In the genomic region with DNA sequence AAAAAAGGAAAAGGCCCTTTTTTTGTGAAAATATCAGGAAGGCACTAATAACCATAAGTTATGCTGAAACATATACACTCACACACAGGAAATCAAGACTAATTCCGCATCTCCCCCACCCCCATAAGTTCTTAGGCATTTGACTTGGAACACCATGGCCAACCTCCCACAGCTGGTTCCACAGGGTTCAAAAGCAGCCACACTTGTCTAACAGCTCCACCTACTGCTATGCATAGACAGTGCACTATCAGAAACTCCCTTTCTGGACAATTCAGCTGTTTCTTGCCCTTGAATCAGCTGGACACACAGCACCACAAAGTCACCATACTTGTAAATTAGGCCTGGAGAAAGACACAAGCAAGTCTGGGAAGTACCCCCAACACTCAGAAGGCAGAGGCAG, we compare ENCODE assay signal across 11 mouse cellular contexts. TPM values are rescaled to one million over a fixed set of nuclear protein-coding genes. Genes with fewer than 3 reads are reported as not detected.
DNase-seq lines count a peak whose midpoint lies in the region; ATAC-seq and TF ChIP-seq lines count a peak whose summit lies in the region.
"Had no signal": no experiment of that assay in that cellular context is flagged by ENCODE, and none has a peak within 500 bp of the region (broad histone marks: within the 10 kb centered on the region; RNA-seq: fewer than 3 reads in every experiment).

No protein-coding gene starts in this region.

- H3K4me2 ChIP-seq in kidney, embryonic 16.5 days (replicated peaks; ENCODE audit: low read depth, low read length), result no peak overlapping the region
- no peak overlapping the region for H3K4me2 ChIP-seq in limb, embryonic 14.5 days (replicated peaks; ENCODE audit: low read depth, low read length, severe bottlenecking)
- no peak overlapping the region for H3K4me2 ChIP-seq in forebrain, embryonic 14.5 days (ENCODE audit: low read length)
- H3K4me2 ChIP-seq: forebrain, embryonic 13.5 days; liver, embryonic 13.5 days had no signal

- no peak for DNase-seq in kidney, adult 9 months
- peak; percentile 8 for DNase-seq in c-Kit-positive CD71-positive TER-119-negative erythroid progenitor cells, embryonic 14.5 days (ENCODE audit: low read depth)
- peak; percentile 43 for DNase-seq in limb, embryonic 14.5 days (ENCODE audit: low spot score)
- no peak for DNase-seq in adrenal gland, adult (ENCODE audit: inconsistent age in 2 of 2, low spot score in 1 of 2)
- no peak for DNase-seq in forebrain, embryonic 14.5 days (ENCODE audit: low spot score)
- DNase-seq in right cerebral cortex, adult 18-20 months, result no peak
- DNase-seq: heart, postnatal 36 days; liver, embryonic 13.5 days had no signal

- peak; percentile 40 for TF ChIP-seq CTCF in E14TG2a.4 (conservative IDR thresholded peaks at IDR 0.05; ENCODE audit: low read length)

- H3K4me3 ChIP-seq in kidney, embryonic 16.5 days (ENCODE audit: low read length), result no peak overlapping the region
- H3K4me3 ChIP-seq in E14TG2a.4 (replicated peaks; ENCODE audit: low read length), result no peak overlapping the region
- H3K4me3 ChIP-seq in limb, embryonic 14.5 days (replicated peaks; ENCODE audit: low read length), result no peak overlapping the region
- no peak overlapping the region for H3K4me3 ChIP-seq in forebrain, embryonic 14.5 days (ENCODE audit: low read depth, low read length)
- H3K4me3 ChIP-seq: forebrain, embryonic 13.5 days; liver, embryonic 13.5 days had no signal

- peaks cover 3% of the 10 kb centered on the region; the same call in 1 of the 2 replicates for H3K9me3 ChIP-seq in kidney, embryonic 16.5 days (ENCODE audit: low read length)
- no peaks in the 10 kb centered on the region for H3K9me3 ChIP-seq in E14TG2a.4 (ENCODE audit: low read length)
- H3K9me3 ChIP-seq in limb, embryonic 14.5 days (ENCODE audit: control insufficient read depth, low read length), result no peaks in the 10 kb centered on the region
- no peaks in the 10 kb centered on the region for H3K9me3 ChIP-seq in forebrain, embryonic 14.5 days (replicated peaks; ENCODE audit: control insufficient read depth, low read length)
- H3K9me3 ChIP-seq: liver, embryonic 13.5 days had no signal

- no peak for TF ChIP-seq POLR2A in limb, embryonic 14.5 days (IDR thresholded peaks at IDR 0.05; ENCODE audit: borderline replicate concordance, extremely low read depth, insufficient read depth, insufficient read length)

- H3K36me3 ChIP-seq in kidney, embryonic 16.5 days (ENCODE audit: insufficient read depth, low read length), result peaks cover 65% of the 10 kb centered on the region
- peaks cover 91% of the 10 kb centered on the region for H3K36me3 ChIP-seq in E14TG2a.4 (ENCODE audit: insufficient read depth, low read length)
- H3K36me3 ChIP-seq in limb, embryonic 14.5 days (ENCODE audit: control insufficient read depth, insufficient read depth, low read length), result peaks cover 90% of the 10 kb centered on the region
- H3K36me3 ChIP-seq in forebrain, embryonic 14.5 days (ENCODE audit: control insufficient read depth, insufficient read depth, low read length), result peaks cover 90% of the 10 kb centered on the region

- H3K27me3 ChIP-seq in kidney, embryonic 16.5 days (ENCODE audit: insufficient read depth, low read length), result no peaks in the 10 kb centered on the region
- no peaks in the 10 kb centered on the region for H3K27me3 ChIP-seq in E14TG2a.4 (ENCODE audit: insufficient read depth, low read length)
- no peaks in the 10 kb centered on the region for H3K27me3 ChIP-seq in limb, embryonic 14.5 days (ENCODE audit: control insufficient read depth, insufficient read depth, low read length)
- H3K27me3 ChIP-seq in forebrain, embryonic 14.5 days (replicated peaks; ENCODE audit: control insufficient read depth, insufficient read depth, low read length), result no peaks in the 10 kb centered on the region
- H3K27me3 ChIP-seq: forebrain, embryonic 13.5 days; liver, embryonic 13.5 days had no signal

- whole genome bisulfite sequencing in kidney, embryonic 16.5 days, result 71% methylated on average over 1 of the region's 1 CpGs
- 71% methylated on average over 1 of the region's 1 CpGs for WGBS in limb, embryonic 14.5 days
- 76% methylated on average over 1 of the region's 1 CpGs for WGBS in forebrain, embryonic 14.5 days

- no peak overlapping the region for H3K27ac ChIP-seq in kidney, embryonic 16.5 days (ENCODE audit: low read length)
- no peak overlapping the region for H3K27ac ChIP-seq in limb, embryonic 14.5 days (replicated peaks; ENCODE audit: low read depth, low read length)
- H3K27ac ChIP-seq in forebrain, embryonic 14.5 days (ENCODE audit: low read depth, low read length), result no peak overlapping the region
- H3K27ac ChIP-seq: forebrain, embryonic 13.5 days; liver, embryonic 13.5 days had no signal

- no peaks in the 10 kb centered on the region for H3K4me1 ChIP-seq in kidney, embryonic 16.5 days (ENCODE audit: insufficient read depth, low read length)
- no peaks in the 10 kb centered on the region; the same call in 1 of the 2 replicates for H3K4me1 ChIP-seq in E14TG2a.4 (replicated peaks; ENCODE audit: low read depth, low read length)
- H3K4me1 ChIP-seq in limb, embryonic 14.5 days (ENCODE audit: control insufficient read depth, insufficient read depth, low read length), result no peaks in the 10 kb centered on the region
- H3K4me1 ChIP-seq in forebrain, embryonic 14.5 days (ENCODE audit: control insufficient read depth, insufficient read depth, low read length), result no peaks in the 10 kb centered on the region
- H3K4me1 ChIP-seq: forebrain, embryonic 13.5 days; liver, embryonic 13.5 days had no signal

- peak; percentile 16; the same call in 1 of the 2 replicates for ATAC-seq in kidney, embryonic 16.5 days (ENCODE audit: low FRiP score, low TSS enrichment)
- ATAC-seq in limb, embryonic 14.5 days (ENCODE audit: low FRiP score, low read depth), result no peak
- ATAC-seq in forebrain, embryonic 14.5 days, result no peak
- ATAC-seq: forebrain, embryonic 13.5 days had no signal

- H3K9ac ChIP-seq in kidney, embryonic 16.5 days (replicated peaks; ENCODE audit: low read length), result no peak overlapping the region
- H3K9ac ChIP-seq in limb, embryonic 14.5 days (ENCODE audit: low read depth, low read length, severe bottlenecking), result no peak overlapping the region
- H3K9ac ChIP-seq in forebrain, embryonic 14.5 days (ENCODE audit: low read length), result no peak overlapping the region
- H3K9ac ChIP-seq: forebrain, embryonic 13.5 days; liver, embryonic 13.5 days had no signal

RNA-seq across cellular contexts. Expression of a gene that starts 33.6 kb away (rescaled TPM):
- polyA plus RNA-seq in kidney, embryonic 16.5 days (2015; fragmentation: Nextera tagmentation; extraction: Ambion mirVana), result 10.5 and 10.6 TPM in 2 replicates
- 19.0 and 26.3 TPM in 2 replicates for polyA plus RNA-seq in limb, embryonic 14.5 days (2012; rRNA removed)
- polyA plus RNA-seq in limb, embryonic 14.5 days (2014; fragmentation: Nextera tagmentation; extraction: Ambion mirVana), result 16.8 and 20.1 TPM in 2 replicates
- polyA plus RNA-seq in forebrain, embryonic 14.5 days (2014; fragmentation: Nextera tagmentation; extraction: Ambion mirVana), result 9.0 and 11.6 TPM in 2 replicates

Comparison
In these comparisons a context has a peak if more than half of its experiments do, and no peak if none do; other contexts are left out.
1. DNase-seq: peak in c-Kit-positive CD71-positive TER-119-negative erythroid progenitor cells, embryonic 14.5 days (single experiment) and limb, embryonic 14.5 days (single experiment); none in kidney, adult 9 months (single experiment), adrenal gland, adult (0 of 2), forebrain, embryonic 14.5 days (single experiment) and right cerebral cortex, adult 18-20 months (single experiment).